Mouse (Mus musculus) kidney, embryonic 15.5 days (tissue): ENCODE measurements around the gene Tor4a. TPM values are rescaled to one million over a fixed set of nuclear protein-coding genes. Genes with fewer than 3 reads are reported as not detected.

Experiments used
- polyA plus RNA-seq: library from polyadenylated mRNA; unstranded; fragments of >200 nt; fragmentation: Nextera tagmentation; extraction: Ambion mirVana; gene quantifications from 2 replicates; pipeline ENCODE4 v1.2.1, GENCODE M21; 2015

Gene Tor4a
- polyA plus RNA-seq, 1 experiment from 2014 or later, result 14.1 TPM

Other genes starting within 250 kb of the Tor4a start
- gene Zmynd19, start 247.1 kb downstream of the Tor4a start, polyA plus RNA-seq, result 15.9 and 22.9 TPM in 2 replicates
- 28.3 and 29.5 TPM in 2 replicates for gene Dph7, start 234.5 kb downstream of the Tor4a start, polyA plus RNA-seq
- gene Mrpl41, start 221.8 kb downstream of the Tor4a start, polyA plus RNA-seq, result 116 and 127 TPM in 2 replicates
- 6.7 and 9.0 TPM in 2 replicates for gene Pnpla7, start 220.9 kb downstream of the Tor4a start, polyA plus RNA-seq
- 76.5 and 91.4 TPM in 2 replicates for gene Nsmf, start 142.5 kb downstream of the Tor4a start, polyA plus RNA-seq
- 5.0 and 5.3 TPM in 2 replicates for gene Entpd8, start 116.6 kb downstream of the Tor4a start, polyA plus RNA-seq
- gene Noxa1, start 101.7 kb downstream of the Tor4a start, polyA plus RNA-seq, result 0.77 and 1.1 TPM in 2 replicates
- gene Nrarp, start 16.1 kb downstream of the Tor4a start, polyA plus RNA-seq, result 21.8 and 23.7 TPM in 2 replicates
- 114 and 124 TPM in 2 replicates for gene Nelfb, start 14.6 kb upstream of the Tor4a start, polyA plus RNA-seq
- gene Stpg3, start 17.8 kb upstream of the Tor4a start, polyA plus RNA-seq, result 0.23 and 0.55 TPM in 2 replicates
- 1.4 and 1.9 TPM in 2 replicates for gene Fam166a, start 21.9 kb upstream of the Tor4a start, polyA plus RNA-seq
- gene Tubb4b, start 27.8 kb upstream of the Tor4a start, polyA plus RNA-seq, result 555 and 581 TPM in 2 replicates
- gene Slc34a3, start 37.5 kb upstream of the Tor4a start, polyA plus RNA-seq, result 0.78 and 0.99 TPM in 2 replicates
- 0.31 and 0.41 TPM in 2 replicates for gene Rnf224, start 39.9 kb upstream of the Tor4a start, polyA plus RNA-seq
- 20.7 and 21.8 TPM in 2 replicates for gene Rnf208, start 45.4 kb upstream of the Tor4a start, polyA plus RNA-seq
- gene Cysrt1, start 45.6 kb upstream of the Tor4a start, polyA plus RNA-seq, result 0.51 and 0.55 TPM in 2 replicates
- 5.3 and 5.4 TPM in 2 replicates for gene AL732309.1, start 50.0 kb upstream of the Tor4a start, polyA plus RNA-seq
- gene Tmem203, start 58.6 kb upstream of the Tor4a start, polyA plus RNA-seq, result 23.4 and 23.6 TPM in 2 replicates
- gene Tprn, start 65.7 kb upstream of the Tor4a start, polyA plus RNA-seq, result 9.2 and 11.3 TPM in 2 replicates
- gene Ssna1, start 75.6 kb upstream of the Tor4a start, polyA plus RNA-seq, result 204 and 207 TPM in 2 replicates
- gene Anapc2, start 75.6 kb upstream of the Tor4a start, polyA plus RNA-seq, result 123 and 129 TPM in 2 replicates
- gene Tmem210, start 91.3 kb upstream of the Tor4a start, polyA plus RNA-seq, result not detected in 2 replicates
- gene Lrrc26, start 93.0 kb upstream of the Tor4a start, polyA plus RNA-seq, result 0.46 TPM in 1 of 2 replicates, not detected in the other
- 0.53 and 0.71 TPM in 2 replicates for gene Grin1, start 122.3 kb upstream of the Tor4a start, polyA plus RNA-seq
- 50.5 and 53.2 TPM in 2 replicates for gene Man1b1, start 135.5 kb upstream of the Tor4a start, polyA plus RNA-seq
- 23.4 TPM in 2 replicates for gene Dpp7, start 159.5 kb upstream of the Tor4a start, polyA plus RNA-seq
- gene Uap1l1, start 168.8 kb upstream of the Tor4a start, polyA plus RNA-seq, result 24.9 and 27.3 TPM in 2 replicates
- gene Sapcd2, start 175.4 kb upstream of the Tor4a start, polyA plus RNA-seq, result 40.4 and 42.7 TPM in 2 replicates
- 4.5 and 4.6 TPM in 2 replicates for gene Entpd2, start 199.0 kb upstream of the Tor4a start, polyA plus RNA-seq
- gene Npdc1, start 202.5 kb upstream of the Tor4a start, polyA plus RNA-seq, result 41.3 and 52.5 TPM in 2 replicates
- gene Fut7, start 226.4 kb upstream of the Tor4a start, polyA plus RNA-seq, result 0.08 and 0.18 TPM in 2 replicates
- gene Abca2, start 231.8 kb upstream of the Tor4a start, polyA plus RNA-seq, result 11.0 and 11.1 TPM in 2 replicates